Mouse (Mus musculus) myocyte (in vitro differentiated cells): ENCODE data around the gene Clk3.

Experiments used
- CEBPB ChIP-seq: IDR thresholded peaks from 2 replicates; pipeline ENCODE4 v1.6.1; 2011; ENCODE audit warnings: mild to moderate bottlenecking, moderate library complexity; ENCODE audit not compliant: poor library complexity, insufficient read depth, severe bottlenecking
- E2F4 ChIP-seq: IDR thresholded peaks from one replicate; pipeline ENCODE4 v1.6.1; 2011; ENCODE audit warnings: mild to moderate bottlenecking, control low read depth, moderate library complexity; ENCODE audit not compliant: insufficient read depth
- POLR2A ChIP-seq: IDR thresholded peaks from one replicate; pipeline ENCODE4 v1.6.1; 2011; ENCODE audit warnings: low read depth, mild to moderate bottlenecking, control low read depth, moderate library complexity; ENCODE audit not compliant: insufficient read length
- POLR2AphosphoS2 ChIP-seq: IDR thresholded peaks from one replicate; pipeline ENCODE4 v1.6.1; 2011; ENCODE audit warnings: low read depth, control low read depth; ENCODE audit not compliant: insufficient read length
- REST ChIP-seq: IDR thresholded peaks from one replicate; pipeline ENCODE4 v1.6.1; 2011; ENCODE audit warnings: mild to moderate bottlenecking, control low read depth, moderate library complexity; ENCODE audit not compliant: insufficient read depth, insufficient read length
- SRF ChIP-seq: IDR thresholded peaks from one replicate; pipeline ENCODE4 v1.6.1; 2011; ENCODE audit warnings: low read depth; ENCODE audit not compliant: control insufficient read depth, insufficient read length
- USF1 ChIP-seq: IDR thresholded peaks from one replicate; pipeline ENCODE4 v1.6.1; 2011; ENCODE audit warnings: low read depth, mild to moderate bottlenecking, control low read depth, moderate library complexity

- TF ChIP-seq CEBPB (no peak), POLR2A (no peak), E2F4 (no peak), USF1 (no peak), POLR2AphosphoS2 (no peak), SRF (no peak), REST (no peak)
Observed at GRCm38 (mm10) chr9:57739863-57740262, 25.8 kb downstream of the Clk3 start.
